Comparison of ENCODE assay signal across 17 mouse cellular contexts in genomic region chr11:118987999-118988398, GRCm38 (mm10). TPM values are rescaled to one million over a fixed set of nuclear protein-coding genes. Genes with fewer than 3 reads are reported as not detected.
"Had no signal": no experiment of that assay in that cellular context is flagged by ENCODE, and none has a peak within 500 bp of the region (broad histone marks: within the 10 kb centered on the region; RNA-seq: fewer than 3 reads in every experiment).

Enpp7 (plus strand) TSS chr11:118988188.

- H3K27ac ChIP-seq: intestine, embryonic 15.5 days; layer of hippocampus, adult 2 months; limb, embryonic 10.5 days; liver, embryonic 12.5 days; midbrain, embryonic 10.5 days; neural tube, embryonic 15.5 days; stomach, postnatal 0 days had no signal

- H3K27me3 ChIP-seq: intestine, embryonic 15.5 days; neural tube, embryonic 15.5 days had no signal

- H3K9me3 ChIP-seq: intestine, embryonic 15.5 days; limb, embryonic 10.5 days; liver, embryonic 12.5 days; midbrain, embryonic 10.5 days; neural tube, embryonic 15.5 days had no signal

- ATAC-seq: intestine, embryonic 15.5 days; liver, embryonic 12.5 days had no signal

- H3K36me3 ChIP-seq: intestine, embryonic 15.5 days; limb, embryonic 10.5 days; liver, embryonic 12.5 days; midbrain, embryonic 10.5 days; neural tube, embryonic 15.5 days had no signal

- H3K9ac ChIP-seq: intestine, embryonic 15.5 days; liver, embryonic 12.5 days; lung, embryonic 14.5 days; neural tube, embryonic 15.5 days had no signal

- H3K4me2 ChIP-seq: intestine, embryonic 15.5 days; liver, embryonic 12.5 days; lung, embryonic 14.5 days; neural tube, embryonic 15.5 days had no signal

- H3K4me1 ChIP-seq: intestine, embryonic 15.5 days had no signal

- DNase-seq: lung, embryonic 14.5 days; lung, postnatal 10 days; lung, postnatal 4 days; midbrain, embryonic 14.5 days; right cerebral cortex, adult 18-20 months; right cerebral cortex, postnatal 25 days; thymus, postnatal 4 days had no signal

- H3K4me3 ChIP-seq: intestine, embryonic 15.5 days; layer of hippocampus, adult 2 months; limb, embryonic 10.5 days; liver, embryonic 12.5 days; midbrain, embryonic 10.5 days; myocyte; neural tube, embryonic 15.5 days had no signal

RNA-seq across cellular contexts. Expression of gene Enpp7, which starts in this region (rescaled TPM):
- polyA plus RNA-seq: limb, embryonic 10.5 days; liver, embryonic 12.5 days; liver, embryonic 16.5 days; lung, embryonic 14.5 days; midbrain, embryonic 10.5 days; midbrain, embryonic 14.5 days; myocyte; neural tube, embryonic 11.5 days; neural tube, embryonic 15.5 days; stomach, postnatal 0 days had no signal
